Mouse (Mus musculus): ENCODE measurements around the gene Acp4. TPM values are rescaled to one million over a fixed set of nuclear protein-coding genes. Genes with fewer than 3 reads are reported as not detected.

Gene Acp4
- total RNA-seq, 1 experiment = 0.18 TPM

DNA sequence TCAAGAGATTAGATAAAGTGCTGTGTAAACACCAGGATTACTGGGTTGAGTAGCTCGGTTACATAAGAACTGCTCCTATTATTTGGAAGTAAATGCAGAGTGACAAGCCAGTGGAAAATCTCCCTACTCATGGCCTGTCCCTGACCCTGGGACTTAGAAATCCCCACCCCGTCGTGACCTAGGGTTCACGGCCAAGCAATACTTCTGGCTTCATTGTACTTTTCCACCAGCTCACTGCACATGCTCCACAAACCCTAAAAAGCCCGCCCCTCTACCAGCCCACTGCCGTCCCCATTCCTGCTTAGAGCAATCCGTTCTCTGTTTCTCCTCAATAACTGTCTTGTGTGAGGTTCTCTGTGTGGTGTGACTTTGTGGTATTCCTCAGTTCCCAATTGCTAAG lies 30.6 kb upstream of the Acp4 start:
- Histone ChIP-seq H3K4me3 (ENCODE audit: insufficient read depth in 1 of 2, low read depth in 1 of 2, low read length in 2 of 2, poor library complexity in 1 of 2, severe bottlenecking in 1 of 2) (no peak overlapping the region), H3K27ac (ENCODE audit: insufficient read depth, low read depth, low read length, poor library complexity, severe bottlenecking) (no peak overlapping the region), H3K36me3 (ENCODE audit: control insufficient read depth, insufficient read depth, low read length, poor library complexity, severe bottlenecking) (no peaks in the 10 kb centered on the region), H3K9me3 (ENCODE audit: control insufficient read depth, insufficient read depth, low read depth, low read length) (no peaks in the 10 kb centered on the region), H3K4me1 (ENCODE audit: control insufficient read depth in 2 of 2, insufficient read depth in 2 of 2, low read length in 2 of 2, poor library complexity in 1 of 2) (no peaks in the 10 kb centered on the region), H3K9ac (ENCODE audit: insufficient read depth, low read depth, low read length, poor library complexity, severe bottlenecking) (no peak overlapping the region)
- DNase-seq (ENCODE audit: low read depth, low spot score) = no peak
- TF ChIP-seq MAFK (IDR thresholded peaks at IDR 0.05; ENCODE audit: insufficient read depth, low read depth, low read length) (no peak), ZC3H11A (IDR thresholded peaks at IDR 0.05; ENCODE audit: borderline replicate concordance, low read depth, low read length) (no peak), CHD2 (IDR thresholded peaks at IDR 0.05; ENCODE audit: low read depth, low read length) (no peak), HCFC1 (IDR thresholded peaks at IDR 0.05; ENCODE audit: borderline replicate concordance, insufficient read depth, low read length) (no peak), ZNF384 (IDR thresholded peaks at IDR 0.05; ENCODE audit: low read depth, low read length) (no peak)
- in situ Hi-C loops (cut with MboI; ENCODE audit: low sequenced_read_pairs in 2 of 2, unreplicated experiment in 2 of 2) = no loop called here

- peaks cover 0 to 3% of the 10 kb centered on the region in 2 experiments; a peak in 1 of 4 replicates for H3K4me1 ChIP-seq (ENCODE audit: control insufficient read depth in 2 of 2, insufficient read depth in 2 of 2, low read length in 2 of 2, poor library complexity in 1 of 2)
- H3K9ac ChIP-seq (ENCODE audit: insufficient read depth, low read depth, low read length, poor library complexity, severe bottlenecking) = no peak overlapping the region
- no peak overlapping the region for H3K4me3 ChIP-seq (ENCODE audit: insufficient read depth in 1 of 2, low read depth in 1 of 2, low read length in 2 of 2, poor library complexity in 1 of 2, severe bottlenecking in 1 of 2)
- no peak for TF ChIP-seq CHD2 (IDR thresholded peaks at IDR 0.05; ENCODE audit: low read depth, low read length)
- TF ChIP-seq ZC3H11A (IDR thresholded peaks at IDR 0.05; ENCODE audit: borderline replicate concordance, low read depth, low read length) = no peak
- TF ChIP-seq ZNF384 (IDR thresholded peaks at IDR 0.05; ENCODE audit: low read depth, low read length) = no peak
- TF ChIP-seq HCFC1 (IDR thresholded peaks at IDR 0.05; ENCODE audit: borderline replicate concordance, insufficient read depth, low read length) = no peak
- TF ChIP-seq MAFK (IDR thresholded peaks at IDR 0.05; ENCODE audit: insufficient read depth, low read depth, low read length) = no peak
- in situ Hi-C loops (cut with MboI; ENCODE audit: low sequenced_read_pairs in 2 of 2, unreplicated experiment in 2 of 2) = no loop called here
- DNase-seq (ENCODE audit: low read depth, low spot score) = no peak
- H3K9me3 ChIP-seq (ENCODE audit: control insufficient read depth, insufficient read depth, low read depth, low read length) = no peaks in the 10 kb centered on the region
- H3K36me3 ChIP-seq (ENCODE audit: control insufficient read depth, insufficient read depth, low read length, poor library complexity, severe bottlenecking) = no peaks in the 10 kb centered on the region
- H3K27ac ChIP-seq (ENCODE audit: insufficient read depth, low read depth, low read length, poor library complexity, severe bottlenecking) = no peak overlapping the region
Observed at GRCm38 (mm10) chr7:44281586-44281985, 24.4 kb upstream of the Acp4 start.

GRCm38 (mm10) chr7:44280959-44281358 lies 23.8 kb upstream of the Acp4 start:
- in situ Hi-C loops (cut with MboI; ENCODE audit: low sequenced_read_pairs in 2 of 2, unreplicated experiment in 2 of 2) = no loop called here
- Histone ChIP-seq H3K36me3 (ENCODE audit: control insufficient read depth, insufficient read depth, low read length, poor library complexity, severe bottlenecking) (no peaks in the 10 kb centered on the region), H3K4me1 (ENCODE audit: control insufficient read depth in 2 of 2, insufficient read depth in 2 of 2, low read length in 2 of 2, poor library complexity in 1 of 2) (peaks cover 0 to 5% of the 10 kb centered on the region in 2 experiments; a peak in 1 of 4 replicates), H3K27ac (ENCODE audit: insufficient read depth, low read depth, low read length, poor library complexity, severe bottlenecking) (no peak overlapping the region), H3K9ac (ENCODE audit: insufficient read depth, low read depth, low read length, poor library complexity, severe bottlenecking) (no peak overlapping the region), H3K4me3 (ENCODE audit: insufficient read depth in 1 of 2, low read depth in 1 of 2, low read length in 2 of 2, poor library complexity in 1 of 2, severe bottlenecking in 1 of 2) (no peak overlapping the region), H3K9me3 (ENCODE audit: control insufficient read depth, insufficient read depth, low read depth, low read length) (no peaks in the 10 kb centered on the region)
- DNase-seq (ENCODE audit: low read depth, low spot score) = no peak
- TF ChIP-seq ZNF384 (IDR thresholded peaks at IDR 0.05; ENCODE audit: low read depth, low read length) (no peak), ZC3H11A (IDR thresholded peaks at IDR 0.05; ENCODE audit: borderline replicate concordance, low read depth, low read length) (no peak), MAFK (IDR thresholded peaks at IDR 0.05; ENCODE audit: insufficient read depth, low read depth, low read length) (no peak), CHD2 (IDR thresholded peaks at IDR 0.05; ENCODE audit: low read depth, low read length) (no peak), HCFC1 (IDR thresholded peaks at IDR 0.05; ENCODE audit: borderline replicate concordance, insufficient read depth, low read length) (no peak)

- DNase-seq (ENCODE audit: low read depth, low spot score) = peak; percentile 66
- peak overlapping the region; percentile 95 for H3K27ac ChIP-seq (ENCODE audit: insufficient read depth, low read depth, low read length, poor library complexity, severe bottlenecking)
- in situ Hi-C loops (cut with MboI; ENCODE audit: low sequenced_read_pairs in 2 of 2, unreplicated experiment in 2 of 2) = no loop called here
Observed at GRCm38 (mm10) chr7:44277250-44277622, 20.1 kb upstream of the Acp4 start.

More at GRCm38 (mm10) chr7:44277250-44277622, 20.1 kb upstream of the Acp4 start:
- Histone ChIP-seq H3K4me1 (ENCODE audit: control insufficient read depth in 2 of 2, insufficient read depth in 2 of 2, low read length in 2 of 2, poor library complexity in 1 of 2) (peaks cover 0 to 18% of the 10 kb centered on the region in 2 experiments; a peak in 2 of 4 replicates), H3K4me3 (ENCODE audit: insufficient read depth in 1 of 2, low read depth in 1 of 2, low read length in 2 of 2, poor library complexity in 1 of 2, severe bottlenecking in 1 of 2) (no peak overlapping the region), H3K9me3 (ENCODE audit: control insufficient read depth, insufficient read depth, low read depth, low read length) (no peaks in the 10 kb centered on the region), H3K36me3 (ENCODE audit: control insufficient read depth, insufficient read depth, low read length, poor library complexity, severe bottlenecking) (no peaks in the 10 kb centered on the region), H3K9ac (ENCODE audit: insufficient read depth, low read depth, low read length, poor library complexity, severe bottlenecking) (no peak overlapping the region)
- no peak for TF ChIP-seq HCFC1 (IDR thresholded peaks at IDR 0.05; ENCODE audit: borderline replicate concordance, insufficient read depth, low read length)
- peak; percentile 65; the same call in 1 of the 2 replicates for TF ChIP-seq ZC3H11A (IDR thresholded peaks at IDR 0.05; ENCODE audit: borderline replicate concordance, low read depth, low read length)
- no peak for TF ChIP-seq CHD2 (IDR thresholded peaks at IDR 0.05; ENCODE audit: low read depth, low read length)
- no peak for TF ChIP-seq MAFK (IDR thresholded peaks at IDR 0.05; ENCODE audit: insufficient read depth, low read depth, low read length)
- TF ChIP-seq ZNF384 (IDR thresholded peaks at IDR 0.05; ENCODE audit: low read depth, low read length) = no peak
